Mouse (Mus musculus) ES-Bruce4 (cell line): ENCODE measurements around the gene Ifitm10. TPM values are rescaled to one million over a fixed set of nuclear protein-coding genes. Genes with fewer than 3 reads are reported as not detected.
"Not testable (repeated sequence)": the region's sequence is repeated elsewhere in the genome, so short reads cannot be mapped to it uniquely, and the experiment has no call there.

Experiments
- H3K27ac ChIP-seq: 2 replicates; pipeline ENCODE4 v1.5.1; 2012; ENCODE audit warnings: low read length, inconsistent platforms; ENCODE audit not compliant: insufficient read depth
- H3K27me3 ChIP-seq: 2 replicates; pipeline ENCODE4 v1.6.1; 2012; ENCODE audit warnings: mild to moderate bottlenecking, low read length, inconsistent platforms; ENCODE audit not compliant: control insufficient read depth, poor library complexity, insufficient read depth, severe bottlenecking
- H3K36me3 ChIP-seq: 2 replicates; pipeline ENCODE4 v1.6.1; 2012; ENCODE audit warnings: inconsistent platforms, mild to moderate bottlenecking, low read length, moderate library complexity; ENCODE audit not compliant: control insufficient read depth, poor library complexity, insufficient read depth, severe bottlenecking
- H3K4me1 ChIP-seq: one replicate; pipeline ENCODE4 v1.8.1; 2011; ENCODE audit warnings: low read length; ENCODE audit not compliant: control insufficient read depth, insufficient read depth
- H3K4me3 ChIP-seq: 2 replicates; pipeline ENCODE4 v1.5.1; 2011; ENCODE audit warnings: low read depth, mild to moderate bottlenecking, low read length
- H3K9ac ChIP-seq: 2 replicates; pipeline ENCODE4 v1.6.1; 2012; ENCODE audit warnings: low read depth, mild to moderate bottlenecking, inconsistent platforms; ENCODE audit not compliant: poor library complexity, severe bottlenecking
- H3K9me3 ChIP-seq: replicated peaks from 2 replicates; pipeline ENCODE4 v1.6.1; 2012; ENCODE audit warnings: mild to moderate bottlenecking, low read length, inconsistent platforms; ENCODE audit not compliant: control insufficient read depth, poor library complexity, insufficient read depth, severe bottlenecking
- CTCF ChIP-seq: IDR thresholded peaks from one replicate; pipeline ENCODE4 v1.8.1; 2011; ENCODE audit warnings: low read depth, low read length
- polyA plus RNA-seq: library from polyadenylated mRNA; stranded (reverse); fragments of >200 nt; gene quantifications from 2 replicates; pipeline ENCODE4 v1.2.4, GENCODE M21; 2011; ENCODE audit warnings: low read depth; ENCODE audit not compliant: missing spikeins, insufficient read depth, insufficient read length

The Ifitm10 gene
- polyA plus RNA-seq, 1 experiment: not detected

DNA sequence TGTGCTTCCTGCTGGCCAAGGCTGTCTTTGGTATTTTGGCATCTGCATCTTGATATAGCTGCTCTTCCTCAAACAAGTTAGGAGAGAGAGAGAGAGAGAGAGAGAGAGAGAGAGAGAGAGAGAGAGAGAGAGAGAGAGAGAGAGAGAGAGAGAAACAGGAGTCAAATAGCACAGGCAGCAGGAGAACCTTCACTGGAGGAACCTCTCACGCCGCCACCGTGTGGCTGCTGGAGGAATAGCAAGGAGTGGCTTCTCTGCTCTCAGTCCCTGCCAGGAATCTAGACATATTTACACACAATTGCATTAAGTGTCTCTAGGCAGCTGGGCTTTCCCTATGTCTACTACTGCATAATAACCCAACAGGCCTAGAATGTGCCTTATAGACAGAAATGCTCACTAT lies 95.4 kb downstream of the Ifitm10 start:
- H3K27me3 ChIP-seq, H3K4me1 ChIP-seq, H3K36me3 ChIP-seq, H3K9ac ChIP-seq, H3K27ac ChIP-seq, H3K9me3 ChIP-seq, H3K4me3 ChIP-seq: not testable (repeated sequence)
- TF ChIP-seq CTCF: peak; percentile 61

Other genes with a start within 250 kb of the Ifitm10 start
- not detected in 2 replicates for gene Gm39115, start 237.7 kb downstream of the Ifitm10 start, polyA plus RNA-seq
- gene Gm45337, start 229.1 kb downstream of the Ifitm10 start, polyA plus RNA-seq: not detected in 2 replicates
- not detected in 2 replicates for gene Gm29735, start 216.6 kb downstream of the Ifitm10 start, polyA plus RNA-seq
- not detected in 2 replicates for gene Gm4553, start 208.0 kb downstream of the Ifitm10 start, polyA plus RNA-seq
- gene Krtap5-2, start 197.7 kb downstream of the Ifitm10 start, polyA plus RNA-seq: not detected in 2 replicates
- not detected in 2 replicates for gene Gm10153, start 183.4 kb downstream of the Ifitm10 start, polyA plus RNA-seq
- not detected in 2 replicates for gene Krtap5-3, start 172.4 kb downstream of the Ifitm10 start, polyA plus RNA-seq
- not detected in 2 replicates for gene Gm7579, start 161.9 kb downstream of the Ifitm10 start, polyA plus RNA-seq
- gene Krtap5-5, start 143.8 kb downstream of the Ifitm10 start, polyA plus RNA-seq: not detected in 2 replicates
- not detected in 2 replicates for gene Gm40460, start 132.7 kb downstream of the Ifitm10 start, polyA plus RNA-seq
- gene Gm2431, start 115.4 kb downstream of the Ifitm10 start, polyA plus RNA-seq: not detected in 2 replicates
- gene Gm4559, start 99.4 kb downstream of the Ifitm10 start, polyA plus RNA-seq: not detected in 2 replicates
- not detected in 2 replicates for gene Krtap5-1, start 76.6 kb downstream of the Ifitm10 start, polyA plus RNA-seq
- gene Krtap5-4, start 70.2 kb downstream of the Ifitm10 start, polyA plus RNA-seq: not detected in 2 replicates
- gene Gm49369, start 8.9 kb upstream of the Ifitm10 start, polyA plus RNA-seq: not detected in 2 replicates
- 248 and 256 TPM in 2 replicates for gene Ctsd, start 14.3 kb upstream of the Ifitm10 start, polyA plus RNA-seq
- 0.82 TPM in 1 of 2 replicates, not detected in the other for gene Syt8, start 61.1 kb upstream of the Ifitm10 start, polyA plus RNA-seq
- 2.1 and 4.8 TPM in 2 replicates for gene Tnni2, start 68.1 kb upstream of the Ifitm10 start, polyA plus RNA-seq
- gene Lsp1, start 87.1 kb upstream of the Ifitm10 start, polyA plus RNA-seq: 3.7 and 6.0 TPM in 2 replicates
- 2.1 and 2.7 TPM in 2 replicates for gene Tnnt3, start 125.1 kb upstream of the Ifitm10 start, polyA plus RNA-seq
- gene Mrpl23, start 158.9 kb upstream of the Ifitm10 start, polyA plus RNA-seq: 15.1 and 15.2 TPM in 2 replicates